Mouse (Mus musculus): ENCODE data around the gene Agpat3.

Gene Agpat3

GRCm38 (mm10) chr10:78323214-78323880, 28.9 kb downstream of the Agpat3 start:
- no peak for DNase-seq

GRCm38 (mm10) chr10:78322806-78323205, 29.5 kb downstream of the Agpat3 start:
- peak; percentile 61 to 84 for DNase-seq

- no peak for DNase-seq
These were observed 31.0 kb downstream of the Agpat3 start for GRCm38 (mm10) chr10:78321133-78321757.

GRCm38 (mm10) chr10:78320526-78320925, 31.8 kb downstream of the Agpat3 start:
- peak; percentile 48 to 56 for DNase-seq

GRCm38 (mm10) chr10:78319940-78320339, 32.3 kb downstream of the Agpat3 start:
- no peak for DNase-seq

GRCm38 (mm10) chr10:78317270-78317923, 34.9 kb downstream of the Agpat3 start:
- DNase-seq, result no peak

GRCm38 (mm10) chr10:78316228-78317087, 35.8 kb downstream of the Agpat3 start:
- peak in 1 of 2 experiments; percentile 39 for DNase-seq

- no peak for DNase-seq
These were observed 37.1 kb downstream of the Agpat3 start for GRCm38 (mm10) chr10:78315145-78315544.

GRCm38 (mm10) chr10:78311886-78312635, 40.2 kb downstream of the Agpat3 start:
- DNase-seq, result peak in 1 of 2 experiments; percentile 48

- DNase-seq, result no peak
These were observed 41.5 kb downstream of the Agpat3 start for GRCm38 (mm10) chr10:78310747-78311267.

- peak in 1 of 2 experiments; percentile 50 for DNase-seq
These were observed 43.7 kb downstream of the Agpat3 start for GRCm38 (mm10) chr10:78308617-78309016.

- no peak for DNase-seq
These were observed 44.9 kb downstream of the Agpat3 start for GRCm38 (mm10) chr10:78307391-78307790.

- no peak for DNase-seq
These were observed 46.3 kb downstream of the Agpat3 start for GRCm38 (mm10) chr10:78306027-78306426.

GRCm38 (mm10) chr10:78304996-78305395, 47.3 kb downstream of the Agpat3 start:
- DNase-seq, result no peak

GRCm38 (mm10) chr10:78303675-78304074, 48.6 kb downstream of the Agpat3 start:
- no peak for DNase-seq

GRCm38 (mm10) chr10:78300061-78300460, 52.2 kb downstream of the Agpat3 start:
- no peak for DNase-seq

- no peak for DNase-seq
These were observed 53.3 kb downstream of the Agpat3 start for GRCm38 (mm10) chr10:78298651-78299644.

GRCm38 (mm10) chr10:78297576-78298484, 54.5 kb downstream of the Agpat3 start:
- DNase-seq, result peak; percentile 86 to 93

- DNase-seq, result no peak
These were observed 55.3 kb downstream of the Agpat3 start for GRCm38 (mm10) chr10:78296980-78297379.

Data from kidney, postnatal 36 days (tissue).